Mouse (Mus musculus) mouse embryonic stem cell (cell line): ENCODE results near the gene Zmynd15.

Experiments
- in situ Hi-C, 2 experiments: fragments of 300-500 bp; cut with MboI; formaldehyde crosslinking; loops; 1 replicate in 1 of 2; 3 replicates in 1 of 2; pipeline ENCODE4 v1.14.3; 2019 to 2020; ENCODE audit warnings: low sequenced_read_pairs in 2 of 2, low pct_unique_long_range_greater_than_20kb in 1 of 2, mixed read lengths in 1 of 2; ENCODE audit not compliant: unreplicated experiment in 1 of 2

The Zmynd15 gene

DNA sequence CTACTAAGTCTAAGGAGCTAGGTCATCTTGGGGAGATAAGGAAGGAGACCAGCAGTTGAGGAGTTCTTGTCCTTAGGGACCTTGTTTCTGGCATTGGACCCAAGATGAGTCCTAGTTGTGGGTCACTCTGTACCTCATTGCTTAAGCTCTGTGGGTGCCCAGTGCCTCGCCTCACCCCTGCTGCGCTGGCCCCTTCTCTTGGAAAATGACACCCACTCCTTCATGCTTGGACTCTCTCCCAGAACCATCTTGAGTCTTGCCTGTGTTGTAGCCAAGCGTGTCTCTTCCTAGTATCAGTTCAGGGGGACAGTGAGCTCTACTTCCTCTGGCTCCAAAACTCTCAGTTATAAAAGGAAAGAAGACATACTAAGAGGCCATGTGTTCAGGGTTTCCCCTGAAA lies 29.9 kb downstream of the Zmynd15 start:
- in situ Hi-C loops = no loop called here

DNA sequence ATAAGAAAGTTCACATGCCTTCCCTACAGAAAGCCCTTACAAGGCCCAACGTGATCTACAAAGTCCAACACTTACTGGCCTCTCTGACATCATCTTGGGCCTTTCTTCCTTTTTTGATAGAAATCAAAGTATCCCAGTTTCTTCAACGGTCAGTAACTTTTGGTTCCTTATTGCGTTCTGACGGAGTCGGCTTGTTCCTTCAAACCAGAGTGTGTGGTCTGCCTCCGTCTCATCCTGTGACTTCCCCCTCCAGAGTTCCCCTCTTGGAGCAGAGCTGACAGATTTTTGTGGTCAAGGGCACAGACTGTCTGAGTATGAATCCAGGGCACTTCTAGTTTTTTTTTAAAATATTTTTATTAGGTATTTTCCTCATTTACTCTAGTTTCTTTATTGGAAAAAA lies 30.5 kb downstream of the Zmynd15 start:
- in situ Hi-C loops = no loop called here

DNA sequence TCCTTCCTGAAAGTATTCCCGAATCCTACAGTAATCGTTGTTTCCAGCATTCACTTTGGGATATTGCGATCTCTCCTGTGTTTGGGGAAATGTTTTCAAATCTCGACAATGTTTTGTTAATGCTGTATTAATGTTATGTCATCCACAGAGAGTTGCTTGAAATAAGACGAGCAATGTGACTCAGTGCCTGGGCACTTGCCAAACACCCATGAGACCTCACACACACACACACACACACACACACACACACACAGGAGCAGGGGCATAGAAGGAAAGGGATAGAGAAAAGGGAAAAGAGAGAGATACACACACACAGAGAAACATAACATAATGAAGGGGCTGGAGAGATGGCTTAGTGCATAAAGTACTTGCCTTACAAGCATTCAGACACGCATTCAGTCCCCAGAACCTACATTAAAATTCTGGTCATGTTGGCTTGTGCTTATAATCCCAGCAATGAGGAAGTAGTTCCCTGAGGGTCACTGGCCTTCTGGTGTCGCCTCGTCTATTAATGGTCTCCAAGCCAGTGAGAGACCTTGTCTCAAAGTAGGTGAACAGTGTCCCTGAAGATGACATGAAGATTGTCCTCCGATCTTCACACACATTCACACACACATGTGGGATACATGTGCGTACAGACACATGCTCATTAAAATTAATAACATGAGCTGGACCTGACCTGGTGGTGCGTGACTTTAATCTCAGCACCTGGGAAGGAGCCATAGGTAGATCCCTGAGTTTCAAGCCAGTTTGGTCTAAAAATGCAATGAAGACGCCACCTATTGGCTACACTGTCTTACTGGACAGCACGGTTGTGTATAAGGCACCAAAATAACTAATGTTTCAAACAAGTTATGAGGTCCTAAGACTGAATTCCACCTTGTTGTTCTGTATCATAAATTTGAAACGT lies 40.6 kb downstream of the Zmynd15 start:
- in situ Hi-C loops = loop anchor here (5.0 to 10.0 kb wide), 3 partner anchors 83 to 255 kb away; partner anchors contain the start of gene Alox12e (in 1 of the 2)

DNA sequence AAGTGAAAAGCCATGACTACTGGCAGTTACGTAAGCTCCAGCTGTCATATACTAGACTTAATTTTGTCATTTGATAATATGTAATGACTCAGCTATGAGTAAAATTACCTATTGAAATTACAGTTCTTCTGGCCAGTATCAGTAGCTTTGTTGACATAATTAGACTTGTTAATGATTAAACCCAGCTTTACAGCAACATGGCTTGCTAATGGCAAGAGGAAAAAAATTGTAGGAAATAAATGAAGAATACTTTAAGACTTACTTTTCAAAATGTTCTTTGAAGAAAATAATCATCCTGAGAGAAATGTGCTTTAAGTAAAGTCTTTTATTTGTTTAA lies 41.2 kb downstream of the Zmynd15 start:
- in situ Hi-C loops = loop anchor here (5.0 to 10.0 kb wide), 3 partner anchors 83 to 254 kb away; partner anchors contain the start of gene Alox12e (in 1 of the 2)

DNA sequence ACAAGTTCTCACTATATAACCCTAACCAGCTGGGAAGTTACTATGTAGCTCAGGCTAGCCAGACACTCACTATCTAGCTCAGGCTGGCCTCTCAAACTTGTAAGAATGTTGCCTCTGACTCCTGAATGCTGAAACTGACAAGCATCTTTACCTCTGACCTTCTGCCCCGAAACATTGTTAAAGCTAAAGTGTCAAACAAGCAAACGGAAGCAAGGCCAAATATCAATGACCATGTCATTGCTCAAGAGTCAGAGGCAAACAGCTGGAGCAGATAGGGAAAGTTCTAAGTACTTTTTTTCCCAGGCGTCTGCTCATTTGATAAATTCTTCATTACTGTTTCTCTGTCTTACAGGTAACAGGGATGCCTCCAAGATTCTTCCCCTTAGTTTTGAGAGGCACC lies 42.8 kb downstream of the Zmynd15 start:
- in situ Hi-C loops = loop anchor here (5.0 to 10.0 kb wide), 3 partner anchors 85 to 253 kb away; partner anchors contain the start of gene Alox12e (in 1 of the 2)

DNA sequence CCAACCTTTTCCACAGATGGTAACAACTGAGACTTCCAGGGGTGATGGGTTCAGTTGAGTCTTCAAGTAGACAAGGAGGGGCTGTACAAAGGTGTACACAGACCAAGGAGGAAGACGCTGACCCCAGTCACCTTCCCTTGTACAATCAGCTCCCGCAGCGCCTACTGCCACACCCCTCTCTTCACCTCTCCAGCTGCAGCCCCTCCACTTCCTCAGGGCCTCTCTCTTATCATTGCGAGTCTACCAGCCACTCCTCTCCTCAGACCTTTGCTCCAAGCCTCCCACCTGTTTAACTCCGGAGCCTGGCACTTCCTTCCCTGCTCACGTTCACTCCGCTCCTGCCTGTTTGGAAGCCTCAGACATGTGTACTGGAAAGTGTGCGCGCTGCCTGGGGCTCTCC lies 45.7 kb downstream of the Zmynd15 start, which contains the start of gene Tm4sf5:
Gene Tm4sf5, plus strand, starts transcription at position 275 of the 400 bp plus-strand sequence.
- in situ Hi-C loops = loop anchor here (5.0 to 10.0 kb wide), 3 partner anchors 88 to 250 kb away; partner anchors contain the start of gene Alox12e (in 1 of the 2)

DNA sequence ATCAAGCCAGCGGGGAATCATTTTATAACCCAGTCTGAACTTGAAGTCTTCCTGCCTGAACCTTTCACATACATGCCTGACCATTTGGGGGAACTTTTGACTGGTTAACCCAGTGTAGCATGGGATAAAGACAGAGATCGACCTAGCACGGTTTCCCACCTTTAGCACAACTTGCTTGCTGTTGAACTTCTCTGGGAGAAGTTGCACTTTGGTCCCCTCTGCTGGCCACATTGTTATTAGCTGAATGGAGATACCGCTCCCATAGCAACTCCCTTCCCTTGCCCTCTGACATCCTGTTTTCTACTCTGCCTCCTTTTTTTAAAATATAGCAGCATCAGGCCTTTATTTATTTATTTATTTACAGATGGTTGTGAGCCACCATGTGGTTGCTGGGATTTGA lies 47.2 kb downstream of the Zmynd15 start:
- in situ Hi-C loops = loop anchor here in 1 of 2 experiments (10.0 kb wide), 2 partner anchors 182 to 248 kb away; partner anchors contain the start of gene Alox12e

DNA sequence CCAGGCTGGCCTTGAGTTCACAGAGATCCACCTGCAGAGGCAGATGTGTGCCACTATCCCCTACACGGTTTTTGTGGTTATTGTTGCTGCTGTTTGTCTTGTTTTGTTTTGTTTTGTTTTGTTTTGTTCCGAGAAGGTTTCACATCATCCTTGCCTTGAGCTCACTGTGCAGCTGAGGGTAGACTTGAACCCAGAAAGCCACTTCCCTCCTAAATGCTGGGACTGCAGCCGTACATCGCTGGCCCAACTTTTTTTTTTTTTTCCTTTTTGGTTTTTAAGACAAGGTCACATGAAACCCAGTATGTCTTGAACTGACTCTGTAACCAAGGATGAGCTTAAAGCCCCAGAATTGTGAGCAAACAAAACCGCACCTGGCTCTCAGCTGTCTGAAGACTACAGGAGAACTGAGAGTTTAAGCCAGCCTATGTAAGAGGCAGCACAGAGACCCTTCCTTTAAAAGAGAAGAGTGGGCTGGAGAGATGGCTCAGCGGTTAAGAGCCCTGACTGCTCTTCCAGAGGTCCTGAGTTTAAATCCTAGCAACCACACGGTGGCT lies 47.8 kb downstream of the Zmynd15 start:
- in situ Hi-C loops = loop anchor here in 1 of 2 experiments (10.0 kb wide), 2 partner anchors 182 to 248 kb away; partner anchors contain the start of gene Alox12e

DNA sequence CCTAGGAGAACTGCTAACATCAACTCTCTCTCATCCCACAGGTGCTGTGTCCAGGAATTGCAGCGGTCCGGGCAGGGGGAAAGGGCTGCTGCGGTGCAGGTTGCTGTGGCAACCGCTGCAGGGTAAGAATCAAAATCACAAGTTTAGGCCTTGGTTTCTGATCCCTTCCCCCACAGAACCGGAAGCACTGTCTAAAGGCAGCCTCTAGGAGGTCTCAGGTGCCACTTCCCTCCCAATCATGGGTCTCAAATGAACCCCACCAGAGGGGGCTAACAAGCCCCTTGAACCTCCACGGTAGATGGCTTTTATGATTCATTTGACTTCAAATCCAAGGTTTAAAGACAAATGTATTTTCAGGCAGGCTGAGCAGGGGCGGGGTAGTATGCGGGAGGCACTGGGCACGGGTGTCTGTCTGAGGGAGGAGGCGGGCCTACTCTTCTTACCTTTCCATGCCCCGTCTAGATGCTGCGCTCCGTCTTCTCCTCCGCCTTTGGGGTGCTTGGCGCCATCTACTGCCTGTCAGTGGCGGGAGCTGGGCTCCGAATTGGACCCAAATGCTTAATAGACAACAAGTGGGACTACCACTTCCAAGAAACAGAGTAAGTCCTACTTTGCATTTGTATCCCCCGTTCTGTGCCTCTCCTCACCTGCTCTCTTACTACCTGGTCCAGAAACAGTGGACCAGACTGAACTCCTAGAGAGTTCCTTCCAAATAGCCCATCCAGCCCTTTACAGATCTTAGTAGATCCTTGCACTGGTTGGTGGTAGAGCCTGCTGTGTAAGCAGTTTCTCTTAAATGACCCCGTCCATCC lies 50.7 kb downstream of the Zmynd15 start:
- in situ Hi-C loops = loop anchor here in 1 of 2 experiments (10.0 kb wide), 2 partner anchors 185 to 245 kb away; partner anchors contain the start of gene Alox12e

DNA sequence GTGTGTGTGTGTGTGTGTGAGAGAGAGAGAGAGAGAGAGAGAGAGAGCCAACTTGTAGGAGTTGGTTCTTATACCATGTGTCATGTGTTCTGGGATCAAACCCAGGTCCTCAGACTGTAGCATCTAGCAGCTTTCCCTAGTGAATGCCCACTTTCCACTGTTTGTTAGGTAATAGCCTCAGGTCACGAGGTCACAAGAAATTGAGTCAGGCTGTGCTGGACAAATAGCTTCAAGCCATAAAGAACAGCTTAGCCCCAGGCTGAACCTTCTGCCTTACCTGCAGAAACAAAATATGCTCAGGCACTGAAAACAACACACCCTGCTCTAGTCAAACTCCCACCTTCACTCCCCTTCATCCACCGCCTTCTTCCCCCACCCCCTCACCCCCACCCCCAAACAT lies 52.0 kb downstream of the Zmynd15 start:
- in situ Hi-C loops = no loop called here

DNA sequence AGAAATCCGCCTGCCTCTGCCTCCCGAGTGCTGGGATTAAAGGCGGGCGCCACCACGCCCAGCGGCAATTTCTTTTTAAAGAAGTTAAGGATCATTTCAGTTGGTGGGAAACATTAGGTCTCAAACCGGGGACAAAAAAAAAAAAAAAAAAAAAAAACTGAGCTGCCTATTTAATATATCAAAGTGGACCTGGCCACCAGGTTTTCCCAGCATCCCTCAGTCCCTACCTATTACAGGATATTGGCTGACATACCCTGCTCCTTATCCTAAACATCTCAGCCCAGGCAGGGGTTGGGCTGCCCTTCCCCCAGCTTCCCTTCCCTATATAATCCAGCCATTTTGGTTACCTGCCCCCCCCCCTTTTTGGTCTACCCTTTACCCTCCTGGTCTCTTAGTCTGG lies 52.6 kb downstream of the Zmynd15 start:
- in situ Hi-C loops = no loop called here

DNA sequence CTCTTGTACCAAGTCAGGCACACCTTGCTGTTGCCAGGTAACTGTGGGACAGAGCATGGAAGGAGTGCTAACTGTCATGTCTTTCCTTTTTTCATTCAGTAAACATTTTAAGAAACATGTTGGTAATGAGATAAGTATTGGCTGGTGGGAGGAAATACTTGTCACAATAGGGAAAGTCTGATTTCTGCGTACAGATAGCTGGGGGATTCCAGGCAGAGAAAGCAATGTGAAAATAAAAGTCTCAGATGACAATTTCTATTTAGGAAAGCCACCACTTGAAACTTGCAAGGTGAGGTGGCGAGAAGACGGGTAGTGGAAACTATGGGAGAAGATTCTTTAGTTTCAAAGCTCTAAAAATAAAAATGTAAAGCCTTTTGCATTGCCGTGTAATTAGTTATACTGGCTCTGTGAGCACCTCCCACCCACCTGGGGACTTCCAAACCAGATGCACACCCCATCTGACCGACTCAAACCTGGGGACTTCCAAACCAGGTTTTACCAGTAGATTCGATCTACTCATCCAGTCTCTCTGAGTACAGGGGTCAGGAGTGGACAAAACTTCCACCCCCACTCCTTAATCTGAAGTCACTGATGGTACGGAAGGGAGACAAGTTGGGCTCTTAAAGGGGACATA lies 53.6 kb downstream of the Zmynd15 start:
- in situ Hi-C loops = no loop called here

DNA sequence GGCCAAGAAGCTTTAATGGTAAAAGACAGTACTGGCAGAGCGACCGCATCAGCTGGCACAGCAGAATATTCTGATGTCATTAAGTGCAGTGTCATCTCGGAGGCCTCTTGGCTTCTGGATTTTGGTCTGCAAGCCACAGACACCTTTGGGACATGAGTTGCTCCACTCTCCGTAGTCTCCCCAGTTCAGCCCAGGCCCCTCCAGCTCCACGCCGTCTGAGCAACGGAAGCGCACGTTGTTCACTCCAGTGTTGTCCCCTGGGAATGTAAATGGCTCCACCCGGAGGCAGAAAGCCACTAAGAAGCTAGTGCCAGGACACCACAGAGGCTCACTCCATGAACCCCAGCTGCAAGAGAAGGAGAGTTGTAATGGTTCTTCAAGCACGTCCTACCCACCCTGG lies 54.3 kb downstream of the Zmynd15 start:
- in situ Hi-C loops = no loop called here

DNA sequence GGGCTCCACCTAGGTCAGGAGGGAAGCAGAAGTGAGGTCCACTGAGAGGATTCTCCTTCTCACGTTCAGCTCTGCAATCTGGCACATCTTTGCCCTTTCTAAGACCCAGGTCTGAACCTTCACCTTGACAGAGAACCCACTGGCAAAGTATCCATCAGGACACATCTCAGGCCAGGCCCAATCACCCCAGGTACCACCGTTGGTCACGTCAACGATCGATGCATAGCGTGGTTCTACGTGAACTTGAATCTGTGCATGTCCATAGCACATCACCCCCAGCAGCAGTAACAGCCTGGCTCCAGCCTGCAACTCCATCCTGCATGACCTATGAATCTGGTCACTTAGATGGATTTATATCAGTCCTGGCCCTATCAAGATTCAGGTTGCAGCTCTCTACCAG lies 55.1 kb downstream of the Zmynd15 start, which contains the start of gene Vmo1:
Gene Vmo1, minus strand, starts transcription at position 329 of the 400 bp plus-strand sequence.
- in situ Hi-C loops = no loop called here
